Mouse (Mus musculus) liver, postnatal 0 days (tissue): ENCODE data around the gene Cpa2.

Experiments used
- CTCF ChIP-seq: sonication (generic); IDR thresholded peaks from 2 replicates; pipeline ENCODE4 v1.5.1; 2016; ENCODE audit warnings: antibody characterized with exemption, low read depth
- EP300 ChIP-seq: IDR thresholded peaks from 2 replicates; pipeline ENCODE4 v1.6.1; 2016; ENCODE audit warnings: antibody characterized with exemption, low read depth, mild to moderate bottlenecking

GRCm38 (mm10) chr6:30520400-30520799 is 21.0 kb upstream of the Cpa2 start:
- TF ChIP-seq CTCF (no peak; the same call in 1 of the 2 replicates), EP300 (no peak)
